Mouse (Mus musculus) heart, postnatal 0 days (tissue): Measurements from ENCODE around the gene Pgghg.

Source experiments
- CTCF ChIP-seq: IDR thresholded peaks from 2 replicates; pipeline ENCODE4 v1.5.1; 2016; ENCODE audit warnings: antibody characterized with exemption, control low read depth, low read depth
- EP300 ChIP-seq: IDR thresholded peaks from 2 replicates; pipeline ENCODE4 v1.6.1; 2016; ENCODE audit warnings: antibody characterized with exemption, low read depth

- no peak for TF ChIP-seq CTCF
- no peak for TF ChIP-seq EP300
Measured at GRCm38 (mm10) chr7:140967862-140968591, 26.8 kb downstream of the Pgghg start.
